Mouse (Mus musculus): ENCODE data around the gene Prkce.

DNA sequence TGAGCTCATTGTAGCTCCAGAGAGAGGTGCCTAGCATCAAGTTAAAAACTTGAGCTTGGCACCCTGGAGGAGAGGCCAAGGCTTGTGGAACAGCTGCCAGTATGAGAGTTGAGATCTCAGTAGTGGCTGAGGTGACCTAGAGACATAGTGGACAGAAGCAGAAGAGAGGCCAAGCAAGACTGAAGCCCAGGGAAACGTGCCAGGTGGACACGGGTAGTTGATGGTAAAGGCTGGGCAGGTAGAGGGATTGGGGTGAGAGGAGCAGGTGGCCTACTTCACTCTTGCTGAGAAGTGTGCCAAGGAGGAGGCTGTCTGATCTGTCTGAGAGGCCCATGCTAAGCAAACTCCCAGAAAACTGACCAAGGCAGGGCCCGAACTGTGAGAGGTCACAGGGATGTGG is 44.6 kb downstream of the Prkce start:
- TF ChIP-seq CTCF (IDR thresholded peaks at IDR 0.05; ENCODE audit: low read depth, low read length) (no peak), TAL1 (conservative IDR thresholded peaks at IDR 0.05; ENCODE audit: low read depth, low read length) (no peak), POLR2AphosphoS5 (IDR thresholded peaks at IDR 0.05; ENCODE audit: insufficient replicate concordance, low read depth, low read length) (no peak), GATA2 (IDR thresholded peaks at IDR 0.05; ENCODE audit: borderline replicate concordance, low read depth, low read length) (no peak)

Data from G1E (cell line).